Mouse (Mus musculus): Measurements from ENCODE around the gene Dppa1. TPM values are rescaled to one million over a fixed set of nuclear protein-coding genes. Genes with fewer than 3 reads are reported as not detected.

Gene Dppa1
- total RNA-seq, 2 experiments from 2014 or later: not detected

Other genes with a start within 250 kb of the Dppa1 start
- gene Itk, start 239.7 kb downstream of the Dppa1 start, total RNA-seq (2021): 1 to 10 TPM; 2.0 to 2.5 TPM
- gene Fam71b, start 232.7 kb downstream of the Dppa1 start, total RNA-seq (2021): not detected
- 10 to 100 TPM; 27.5 to 31.9 TPM for gene Med7, start 192.3 kb downstream of the Dppa1 start, total RNA-seq (2021)
- gene Havcr2, start 174.3 kb downstream of the Dppa1 start, total RNA-seq (2021): under 1 TPM; 0.58 to 0.81 TPM
- gene Gm12169, start 105.0 kb downstream of the Dppa1 start, total RNA-seq (2021): not detected
- gene BC053393, start 57.7 kb downstream of the Dppa1 start, total RNA-seq (2021): not detected
- 10 to 100 TPM in 1 of 2 experiments, 1 to 10 TPM in 1; 6.0 to 12.8 TPM for gene Timd2, start 77.8 kb upstream of the Dppa1 start, total RNA-seq (2021)
- under 1 TPM in 1 of 2 experiments, not detected in 1; 0.42 TPM for gene Havcr1, start 105.8 kb upstream of the Dppa1 start, total RNA-seq (2021)
- gene Timd4, start 181.5 kb upstream of the Dppa1 start, total RNA-seq (2021): 1 to 10 TPM; 4.8 to 6.4 TPM

Data from adrenal gland, postnatal 10 days (tissue).